Mouse (Mus musculus) lung, embryonic 14.5 days (tissue): ENCODE data around the gene Sost. TPM values are rescaled to one million over a fixed set of nuclear protein-coding genes. Genes with fewer than 3 reads are reported as not detected.

ENCODE experiments used
- ATAC-seq: fragments of 200-750 bp; cut with Nextera tagmentation; 2 replicates; pipeline ENCODE4 v1.8.0; 2017; ENCODE audit warnings: mild to moderate bottlenecking, moderate TSS enrichment, moderate library complexity; ENCODE audit not compliant: insufficient read depth
- DNase-seq: peaks from one replicate; pipeline ENCODE4 v3.0.0-alpha.2; 2015
- H3K27ac ChIP-seq: fragments of 300-500 bp; sonication (generic); 2 replicates; pipeline ENCODE4 v1.5.1; 2014; ENCODE audit warnings: low read depth, mild to moderate bottlenecking, moderate library complexity
- H3K27me3 ChIP-seq: fragments of 300-500 bp; sonication (generic); 2 replicates; pipeline ENCODE4 v1.6.1; 2014; ENCODE audit warnings: low read length, control low read depth; ENCODE audit not compliant: insufficient read depth
- H3K36me3 ChIP-seq: fragments of 300-500 bp; sonication (generic); 2 replicates; pipeline ENCODE4 v1.6.1; 2014; ENCODE audit warnings: control low read depth; ENCODE audit not compliant: insufficient read depth
- H3K4me1 ChIP-seq: fragments of 300-500 bp; sonication (generic); 2 replicates; pipeline ENCODE4 v1.6.1; 2014; ENCODE audit warnings: antibody characterized with exemption, control low read depth; ENCODE audit not compliant: insufficient read depth
- H3K4me2 ChIP-seq: fragments of 300-500 bp; sonication (generic); 2 replicates; pipeline ENCODE4 v1.6.1; 2014; ENCODE audit warnings: mild to moderate bottlenecking
- H3K4me3 ChIP-seq: fragments of 300-500 bp; sonication (generic); 2 replicates; pipeline ENCODE4 v1.5.1; 2014; ENCODE audit warnings: low read depth, low read length
- H3K9ac ChIP-seq: fragments of 300-500 bp; sonication (generic); 2 replicates; pipeline ENCODE4 v1.6.1; 2014
- H3K9me3 ChIP-seq: fragments of 300-500 bp; sonication (generic); 2 replicates; pipeline ENCODE4 v1.6.1; 2016; ENCODE audit warnings: low read depth, low read length, control low read depth
- CTCF ChIP-seq: IDR thresholded peaks from 2 replicates; pipeline ENCODE4 v1.5.1; 2016; ENCODE audit warnings: antibody characterized with exemption, low read depth
- WGBS: fragments of 180-500 bp; shearing (Covaris S2); extraction: QIAGEN DNeasy Blood & Tissue Kit; methylation state at CpG from one replicate; pipeline ENCODE4 v1.1.7; 2014; 5-methylcytosine and 5-hydroxymethylcytosine counted together
- polyA plus RNA-seq: library from polyadenylated mRNA; unstranded; fragments of >200 nt; fragmentation: Nextera tagmentation; extraction: Ambion mirVana; gene quantifications from 2 replicates; pipeline ENCODE4 v1.2.1, GENCODE M21; 2014

Sost gene
- polyA plus RNA-seq, 1 experiment from 2014 or later, result not detected

GRCm38 (mm10) chr11:101918609-101919008, 48.2 kb downstream of the Sost start:
- no peak for DNase-seq
- Histone ChIP-seq H3K4me1 (no peaks in the 10 kb centered on the region), H3K27me3 (0 out of 2 replicates have a peak, but pooled peaks cover 4% of the 10 kb centered on the region), H3K9ac (no peak overlapping the region), H3K27ac (no peak overlapping the region), H3K9me3 (no peaks in the 10 kb centered on the region), H3K4me2 (no peak overlapping the region), H3K36me3 (no peaks in the 10 kb centered on the region), H3K4me3 (no peak overlapping the region)
- WGBS, result 54% methylated on average over 3 of the region's 3 CpGs
- no peak for TF ChIP-seq CTCF
- no peak for ATAC-seq

GRCm38 (mm10) chr11:101916772-101917171, 50.0 kb downstream of the Sost start:
- Histone ChIP-seq H3K4me3 (no peak overlapping the region), H3K9ac (no peak overlapping the region), H3K36me3 (no peaks in the 10 kb centered on the region), H3K9me3 (no peaks in the 10 kb centered on the region), H3K4me2 (no peak overlapping the region), H3K27me3 (0 out of 2 replicates have a peak, but pooled peaks cover 4% of the 10 kb centered on the region), H3K4me1 (no peaks in the 10 kb centered on the region), H3K27ac (no peak overlapping the region)
- TF ChIP-seq CTCF, result peak; percentile 58; the same call in 1 of the 2 replicates
- no peak for ATAC-seq
- WGBS, result 64% methylated on average over 3 of the region's 3 CpGs
- DNase-seq, result peak; percentile 33

- WGBS, result 49% methylated on average over 8 of the region's 8 CpGs
- no peaks in the 10 kb centered on the region for H3K36me3 ChIP-seq
- H3K4me1 ChIP-seq, result no peaks in the 10 kb centered on the region
- H3K4me3 ChIP-seq, result no peak overlapping the region
- no peak overlapping the region for H3K9ac ChIP-seq
- H3K27ac ChIP-seq, result no peak overlapping the region
- ATAC-seq (no peak), DNase-seq (no peak)
- no peak overlapping the region for H3K4me2 ChIP-seq
- H3K27me3 ChIP-seq, result 0 out of 2 replicates have a peak, but pooled peaks cover 2% of the 10 kb centered on the region
- no peaks in the 10 kb centered on the region for H3K9me3 ChIP-seq
- peak; percentile 29 for TF ChIP-seq CTCF
These were observed 53.2 kb downstream of the Sost start for GRCm38 (mm10) chr11:101913591-101913990.

Other genes starting within 250 kb of the Sost start
- 31.5 and 34.3 TPM in 2 replicates for gene Dhx8, start 234.1 kb downstream of the Sost start, polyA plus RNA-seq
- 14.6 and 14.8 TPM in 2 replicates for gene Etv4, start 181.6 kb downstream of the Sost start, polyA plus RNA-seq
- 7.9 and 9.3 TPM in 2 replicates for gene Meox1, start 72.6 kb downstream of the Sost start, polyA plus RNA-seq
- not detected in 2 replicates for gene Cfap97d1, start 17.3 kb upstream of the Sost start, polyA plus RNA-seq
- 15.7 and 16.9 TPM in 2 replicates for gene Dusp3, start 20.0 kb upstream of the Sost start, polyA plus RNA-seq
- 4.0 and 4.9 TPM in 2 replicates for gene Mpp3, start 61.4 kb upstream of the Sost start, polyA plus RNA-seq
- gene Cd300lg, start 74.5 kb upstream of the Sost start, polyA plus RNA-seq, result 0.17 and 0.23 TPM in 2 replicates
- gene Mpp2, start 121.5 kb upstream of the Sost start, polyA plus RNA-seq, result 4.9 and 6.3 TPM in 2 replicates
- gene Ppy, start 134.3 kb upstream of the Sost start, polyA plus RNA-seq, result not detected in 2 replicates
- gene Pyy, start 140.8 kb upstream of the Sost start, polyA plus RNA-seq, result not detected in 2 replicates
- not detected in 2 replicates for gene Nags, start 178.5 kb upstream of the Sost start, polyA plus RNA-seq
- 26.3 and 26.8 TPM in 2 replicates for gene Tmem101, start 189.4 kb upstream of the Sost start, polyA plus RNA-seq
- gene Lsm12, start 218.3 kb upstream of the Sost start, polyA plus RNA-seq, result 93.2 and 109 TPM in 2 replicates
- gene G6pc3, start 222.6 kb upstream of the Sost start, polyA plus RNA-seq, result 31.0 and 34.5 TPM in 2 replicates